Mouse (Mus musculus) frontal cortex, postnatal 10 days (tissue): Measurements from ENCODE around the gene Gcc1.

Experiments used
- DNase-seq, 2 experiments: peaks; one replicate each; pipeline ENCODE4 v3.0.0; 2022; ENCODE audit warnings: low spot score in 2 of 2, mixed read lengths in 1 of 2

Gene Gcc1

GRCm38 (mm10) chr6:28428290-28428689, at the start of gene Gcc1:
Gcc1 (minus strand) TSS chr6:28428390.
- DNase-seq: no peak

- DNase-seq: no peak
Observed at GRCm38 (mm10) chr6:28474839-28475238, 46.6 kb upstream of the Gcc1 start, which contains the start of gene Snd1. Snd1 (plus strand) TSS chr6:28475139.

- no peak for DNase-seq
Observed at GRCm38 (mm10) chr6:28474211-28474610, 46.0 kb upstream of the Gcc1 start.

- no peak for DNase-seq
Observed at GRCm38 (mm10) chr6:28471284-28472035, 43.3 kb upstream of the Gcc1 start.

GRCm38 (mm10) chr6:28470621-28471020, 42.4 kb upstream of the Gcc1 start:
- DNase-seq: no peak

GRCm38 (mm10) chr6:28470017-28470602, 41.9 kb upstream of the Gcc1 start:
- no peak for DNase-seq

GRCm38 (mm10) chr6:28464630-28465029, 36.4 kb upstream of the Gcc1 start:
- no peak for DNase-seq

GRCm38 (mm10) chr6:28460534-28460933, 32.3 kb upstream of the Gcc1 start:
- peak in 1 of 2 experiments; percentile 53 for DNase-seq

GRCm38 (mm10) chr6:28459221-28459668, 31.1 kb upstream of the Gcc1 start:
- DNase-seq: no peak

- DNase-seq: no peak
Observed at GRCm38 (mm10) chr6:28450977-28451376, 22.8 kb upstream of the Gcc1 start.

GRCm38 (mm10) chr6:28450481-28450880, 22.3 kb upstream of the Gcc1 start:
- DNase-seq: no peak

GRCm38 (mm10) chr6:28449253-28449652, 21.1 kb upstream of the Gcc1 start, which contains the start of gene Pax4:
Pax4 (minus strand) TSS chr6:28449353.
- DNase-seq: no peak

GRCm38 (mm10) chr6:28447937-28448336, 19.7 kb upstream of the Gcc1 start:
- no peak for DNase-seq

GRCm38 (mm10) chr6:28431538-28431855, 3.3 kb upstream of the Gcc1 start:
- no peak for DNase-seq

- no peak for DNase-seq
Observed at GRCm38 (mm10) chr6:28430795-28431537, 2.8 kb upstream of the Gcc1 start.

- no peak for DNase-seq
Observed at GRCm38 (mm10) chr6:28429870-28430269, 1.7 kb upstream of the Gcc1 start.

GRCm38 (mm10) chr6:28427096-28427839, 922 bp downstream of the Gcc1 start, which contains the start of gene Fscn3:
Fscn3 (plus strand) TSS chr6:28427789.
- no peak for DNase-seq

- DNase-seq: no peak
Observed at GRCm38 (mm10) chr6:28425019-28425418, 3.2 kb downstream of the Gcc1 start.

- peak; percentile 30 to 50 for DNase-seq
Observed at GRCm38 (mm10) chr6:28423767-28424695, 4.2 kb downstream of the Gcc1 start.

- peak; percentile 88 to 93 for DNase-seq
Observed at GRCm38 (mm10) chr6:28423313-28423712, 4.9 kb downstream of the Gcc1 start, which contains the start of gene Arf5. Arf5 (plus strand) TSS chr6:28423560.
